Mouse (Mus musculus): ENCODE results near the gene Dnah2. TPM values are rescaled to one million over a fixed set of nuclear protein-coding genes. Genes with fewer than 3 reads are reported as not detected.

Gene Dnah2
- total RNA-seq, 2 experiments from 2014 or later: not detected

DNA sequence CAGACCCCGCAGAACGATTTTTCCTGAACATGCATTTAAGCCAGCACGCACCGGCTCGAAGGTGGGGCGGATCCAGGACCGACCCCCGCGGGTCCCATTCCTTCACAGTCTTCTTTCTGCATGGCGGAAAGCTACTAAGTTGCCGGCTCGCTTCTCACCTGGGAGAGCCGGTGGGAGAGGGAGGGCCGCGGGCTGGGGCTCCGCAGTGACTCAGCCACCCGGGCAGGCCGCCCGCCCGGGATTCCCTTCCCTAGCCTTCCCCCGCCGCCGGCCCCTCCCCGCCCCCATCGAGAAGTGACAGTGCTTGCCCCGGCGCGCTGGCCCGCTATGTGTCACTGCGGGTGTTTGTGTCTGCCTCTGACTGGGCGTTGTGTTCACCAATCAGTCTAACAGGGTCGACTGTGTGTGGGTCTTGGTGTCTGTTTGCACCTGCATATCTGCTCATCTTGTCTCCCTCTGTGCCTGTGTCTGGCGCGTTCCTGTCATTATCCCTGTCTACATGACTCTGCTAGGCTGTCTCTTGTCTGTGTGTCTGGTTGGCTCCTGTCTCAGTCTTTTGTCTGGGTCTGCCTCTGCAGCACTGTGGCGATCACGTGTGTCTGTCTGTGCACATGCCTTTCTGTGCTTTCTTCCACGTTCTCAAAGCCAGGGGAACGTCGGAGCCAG, 137.2 kb downstream of the Dnah2 start:
- ATAC-seq (replicated peaks; ENCODE audit: low FRiP score, poor library complexity, severe bottlenecking): 0 out of 2 replicates have a peak, but pooled peaks have one; percentile 5

- ATAC-seq (replicated peaks; ENCODE audit: low FRiP score, poor library complexity, severe bottlenecking): peak; percentile 50
Measured at GRCm38 (mm10) chr11:69411073-69411535, 137.8 kb downstream of the Dnah2 start.

- no peak for ATAC-seq (replicated peaks; ENCODE audit: low FRiP score, poor library complexity, severe bottlenecking)
Measured at GRCm38 (mm10) chr11:69410310-69411072, 138.4 kb downstream of the Dnah2 start.

GRCm38 (mm10) chr11:69410045-69410309, 138.9 kb downstream of the Dnah2 start:
- no peak for ATAC-seq (replicated peaks; ENCODE audit: low FRiP score, poor library complexity, severe bottlenecking)

DNA sequence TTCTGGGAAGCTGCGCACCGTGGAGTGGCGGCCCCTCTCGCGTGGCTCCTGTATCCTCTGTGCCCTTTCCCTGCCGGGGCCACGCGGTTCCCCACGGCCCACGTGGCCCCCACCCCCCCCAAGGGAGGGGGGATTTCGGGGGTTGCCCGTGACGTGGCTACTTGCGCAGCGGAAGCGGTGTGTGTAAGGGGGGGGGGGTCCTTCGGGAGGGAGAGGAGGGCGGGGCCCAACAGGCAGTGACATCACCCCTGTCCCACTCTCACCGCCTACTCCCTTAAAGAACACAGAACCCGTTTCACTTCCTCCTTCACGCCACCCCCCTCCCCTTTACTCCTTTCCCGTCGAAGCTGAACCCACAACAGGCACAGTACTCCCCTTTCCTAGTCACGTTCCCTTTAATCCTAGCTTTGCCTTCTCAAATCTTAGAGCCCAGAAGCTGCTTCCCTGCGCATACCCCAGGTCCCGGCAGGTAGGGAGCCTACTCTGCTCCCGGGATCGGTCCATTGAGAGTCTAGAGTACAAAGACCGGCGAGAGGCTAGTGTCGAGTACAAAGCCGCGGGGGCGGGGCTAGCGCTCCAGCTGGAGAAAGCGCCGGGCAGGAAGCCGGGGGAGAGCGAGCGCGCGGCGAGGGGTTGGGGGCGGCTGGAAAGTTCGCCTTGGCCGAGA, 139.4 kb downstream of the Dnah2 start:
- no peak for ATAC-seq (replicated peaks; ENCODE audit: low FRiP score, poor library complexity, severe bottlenecking)

DNA sequence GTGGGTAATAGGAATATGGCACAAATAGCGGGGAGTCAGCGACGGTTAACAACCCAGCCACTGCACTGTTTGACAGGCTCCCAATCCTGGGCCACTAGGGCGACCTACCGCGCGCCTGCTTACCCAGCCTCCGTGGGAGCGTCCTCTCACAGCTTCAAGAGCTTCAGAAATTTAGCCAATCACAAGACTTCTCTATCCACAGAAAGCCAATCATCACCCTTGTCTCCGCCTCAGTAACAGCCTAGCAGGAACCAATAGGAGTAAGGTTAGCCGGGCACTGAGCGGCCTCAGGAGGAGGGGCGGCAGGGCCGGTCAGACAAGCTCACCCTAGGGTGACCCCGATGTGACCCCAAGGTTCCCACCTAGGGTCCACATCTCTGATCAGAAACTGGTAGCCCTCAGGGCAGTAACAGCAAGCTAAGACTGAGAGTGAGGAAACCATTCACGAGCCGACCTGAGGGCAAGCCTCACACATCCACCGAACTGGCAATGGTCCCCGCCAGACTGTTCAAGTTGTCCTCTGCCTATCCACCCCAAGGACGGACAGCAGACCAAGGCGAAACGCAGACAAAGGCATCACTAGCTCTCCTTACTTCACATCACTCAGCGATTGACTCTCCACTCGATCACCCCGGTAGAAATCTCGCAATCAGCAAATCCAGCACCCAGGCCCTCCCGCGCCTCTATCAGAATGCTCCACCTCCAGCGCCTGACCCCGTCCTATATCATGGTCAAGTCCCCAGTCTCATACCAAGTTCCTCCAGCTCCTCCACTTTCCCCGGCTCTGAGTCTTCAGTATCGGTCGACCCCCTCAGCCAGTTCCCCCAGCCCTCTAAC, 140.2 kb downstream of the Dnah2 start:
- ATAC-seq (replicated peaks; ENCODE audit: low FRiP score, poor library complexity, severe bottlenecking): peak; percentile 81

GRCm38 (mm10) chr11:69407724-69408004, 141.2 kb downstream of the Dnah2 start:
- ATAC-seq (replicated peaks; ENCODE audit: low FRiP score, poor library complexity, severe bottlenecking): no peak

- ATAC-seq (replicated peaks; ENCODE audit: low FRiP score, poor library complexity, severe bottlenecking): no peak
Measured at GRCm38 (mm10) chr11:69406867-69407723, 141.8 kb downstream of the Dnah2 start.

DNA sequence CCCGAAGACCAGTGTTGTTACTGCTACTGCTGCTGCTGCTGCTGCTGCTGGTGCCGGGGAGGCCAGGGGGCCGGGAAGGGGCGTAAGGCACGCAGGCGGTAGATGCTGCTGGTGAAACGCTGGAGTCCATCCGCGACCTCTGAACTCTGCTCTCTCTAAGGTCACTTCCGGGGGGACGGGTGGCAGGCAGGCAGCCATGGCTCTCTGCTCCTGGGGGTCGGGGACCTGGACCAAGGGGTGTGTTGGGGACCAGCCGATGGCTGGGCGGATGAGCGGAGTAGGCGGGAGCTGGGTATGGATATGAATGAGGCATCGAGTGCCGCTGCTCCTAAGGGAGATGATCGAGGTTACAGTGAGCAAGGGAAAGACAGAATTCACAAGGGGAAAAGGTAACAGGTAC, 142.6 kb downstream of the Dnah2 start:
- no peak for ATAC-seq (replicated peaks; ENCODE audit: low FRiP score, poor library complexity, severe bottlenecking)

DNA sequence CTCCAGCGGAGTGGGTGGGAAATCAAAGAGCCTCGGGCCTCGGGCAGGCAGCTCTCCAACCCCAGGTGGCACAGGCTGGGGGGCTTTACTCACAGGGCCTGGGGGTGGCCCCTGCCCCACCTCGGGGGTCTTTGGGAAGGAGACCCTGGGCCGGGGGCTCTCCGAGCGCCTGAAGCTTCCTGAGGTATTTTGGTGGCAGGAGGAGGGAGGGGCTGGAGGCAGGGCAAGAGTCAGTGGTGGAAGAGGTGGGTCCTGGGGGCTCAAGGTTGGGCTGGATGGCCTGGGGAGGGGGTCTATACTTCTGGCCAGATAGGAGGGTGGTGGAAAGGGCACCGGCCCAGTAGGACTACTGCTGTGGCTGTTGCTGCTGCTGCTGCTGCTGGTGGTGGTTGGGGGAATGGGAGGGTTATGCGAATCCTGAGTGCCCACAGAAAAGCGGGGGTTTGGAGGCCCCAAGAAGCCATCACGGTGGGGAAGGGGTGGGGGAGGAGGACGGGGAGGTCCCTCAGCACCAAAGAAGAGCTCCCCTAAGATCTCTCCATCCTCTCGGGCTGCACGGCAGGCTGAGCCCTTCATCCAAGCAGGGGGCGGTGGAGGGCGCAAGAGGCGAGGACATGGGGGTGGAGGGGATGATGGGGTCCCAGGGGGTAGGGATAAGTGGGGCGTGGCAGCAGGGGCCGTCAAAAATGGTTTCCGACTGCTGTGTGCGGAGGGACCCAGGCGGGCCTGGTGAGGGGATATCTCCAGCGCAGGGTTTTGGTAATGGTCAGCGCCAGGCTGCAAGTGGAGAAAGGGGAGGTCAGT, 143.3 kb downstream of the Dnah2 start:
- no peak for ATAC-seq (replicated peaks; ENCODE audit: low FRiP score, poor library complexity, severe bottlenecking)

DNA sequence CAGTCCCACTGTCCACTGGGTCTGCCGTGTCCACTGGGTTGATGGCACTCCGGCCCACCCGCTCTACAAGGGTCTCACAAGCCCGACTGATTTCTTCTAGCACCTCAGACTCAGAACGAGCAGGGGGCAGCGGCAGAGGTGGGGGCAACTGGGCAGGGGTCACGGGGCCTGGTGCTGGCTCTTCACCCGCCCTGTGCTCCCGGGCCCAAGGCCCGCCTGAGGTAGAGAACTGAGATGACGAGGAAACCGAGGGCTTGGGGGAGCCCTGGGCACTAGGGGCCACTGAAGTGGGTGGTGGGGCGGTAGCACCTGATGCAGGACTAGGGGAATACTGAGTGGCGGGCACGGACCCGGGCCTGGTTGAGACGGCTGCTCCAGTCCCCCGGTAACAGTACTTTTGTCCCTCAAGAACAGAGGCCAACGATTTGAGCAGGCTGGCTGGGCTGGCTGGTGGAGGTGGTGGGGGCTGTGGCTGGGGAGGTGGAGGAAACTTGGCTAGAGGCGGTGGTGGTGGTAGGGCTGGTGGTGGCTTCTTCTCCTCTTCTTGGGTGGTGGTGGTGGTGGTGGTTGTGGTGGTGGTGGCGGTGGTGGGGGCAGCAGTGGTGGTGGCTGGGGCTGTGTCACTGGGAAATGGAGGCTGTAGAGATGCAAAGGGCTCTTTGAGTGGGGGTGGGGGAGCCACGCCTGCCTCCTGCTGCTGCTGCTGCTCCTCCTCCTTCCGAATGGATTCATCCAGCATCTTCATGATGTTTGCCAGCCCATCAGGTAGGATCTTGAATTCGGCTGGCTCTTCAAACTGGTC, 144.1 kb downstream of the Dnah2 start:
- ATAC-seq (replicated peaks; ENCODE audit: low FRiP score, poor library complexity, severe bottlenecking): no peak

- no peak for ATAC-seq (replicated peaks; ENCODE audit: low FRiP score, poor library complexity, severe bottlenecking)
Measured at GRCm38 (mm10) chr11:69403691-69404594, 145.0 kb downstream of the Dnah2 start.

- ATAC-seq (replicated peaks; ENCODE audit: low FRiP score, poor library complexity, severe bottlenecking): no peak
Measured at GRCm38 (mm10) chr11:69401987-69402386, 146.9 kb downstream of the Dnah2 start.

GRCm38 (mm10) chr11:69401210-69401637, 147.7 kb downstream of the Dnah2 start:
- peak; percentile 84 for ATAC-seq (replicated peaks; ENCODE audit: low FRiP score, poor library complexity, severe bottlenecking)

GRCm38 (mm10) chr11:69400083-69400850, 148.6 kb downstream of the Dnah2 start:
- ATAC-seq (replicated peaks; ENCODE audit: low FRiP score, poor library complexity, severe bottlenecking): no peak

Data from erythroblast, adult 5-6 weeks (primary cell).